Mouse (Mus musculus) liver, embryonic 12.5 days (tissue): ENCODE data around the gene Myl6b. TPM values are rescaled to one million over a fixed set of nuclear protein-coding genes. Genes with fewer than 3 reads are reported as not detected.

Experiments used
- ATAC-seq: fragments of 200-750 bp; cut with Nextera tagmentation; 2 replicates; pipeline ENCODE4 v1.8.0; 2017; ENCODE audit warnings: moderate number of reproducible peaks, mild to moderate bottlenecking, moderate library complexity
- H3K27ac ChIP-seq: fragments of 300-500 bp; sonication (generic); 2 replicates; pipeline ENCODE4 v1.5.1; 2016; ENCODE audit warnings: mild to moderate bottlenecking
- H3K27me3 ChIP-seq: fragments of 300-500 bp; sonication (generic); replicated peaks from 2 replicates; pipeline ENCODE4 v1.6.1; 2016; ENCODE audit warnings: mild to moderate bottlenecking, moderate library complexity
- H3K36me3 ChIP-seq: fragments of 300-500 bp; sonication (generic); 2 replicates; pipeline ENCODE4 v1.6.1; 2016; ENCODE audit warnings: mild to moderate bottlenecking, moderate library complexity
- H3K4me1 ChIP-seq: fragments of 300-500 bp; sonication (generic); 2 replicates; pipeline ENCODE4 v1.6.1; 2016
- H3K4me2 ChIP-seq: fragments of 300-500 bp; sonication (generic); 2 replicates; pipeline ENCODE4 v1.6.1; 2016; ENCODE audit warnings: mild to moderate bottlenecking, moderate library complexity
- H3K4me3 ChIP-seq: fragments of 300-500 bp; sonication (generic); 2 replicates; pipeline ENCODE4 v1.5.1; 2016; ENCODE audit warnings: mild to moderate bottlenecking, moderate library complexity
- H3K9ac ChIP-seq: fragments of 300-500 bp; sonication (generic); 2 replicates; pipeline ENCODE4 v1.6.1; 2016; ENCODE audit warnings: mild to moderate bottlenecking, moderate library complexity
- H3K9me3 ChIP-seq: fragments of 300-500 bp; sonication (generic); replicated peaks from 2 replicates; pipeline ENCODE4 v1.6.1; 2016; ENCODE audit warnings: mild to moderate bottlenecking, moderate library complexity
- WGBS: fragments of 180-500 bp; shearing (Covaris S2); methylation state at CpG from one replicate; pipeline ENCODE4 v1.1.7; 2016; ENCODE audit not compliant: insufficient replicate concordance; 5-methylcytosine and 5-hydroxymethylcytosine counted together
- polyA plus RNA-seq: library from polyadenylated mRNA; unstranded; fragments of >200 nt; fragmentation: Nextera tagmentation; extraction: Ambion mirVana; gene quantifications from 2 replicates; pipeline ENCODE4 v1.2.1, GENCODE M21; 2016

Myl6b gene
- 1.3 and 1.6 TPM in 2 replicates for polyA plus RNA-seq

DNA sequence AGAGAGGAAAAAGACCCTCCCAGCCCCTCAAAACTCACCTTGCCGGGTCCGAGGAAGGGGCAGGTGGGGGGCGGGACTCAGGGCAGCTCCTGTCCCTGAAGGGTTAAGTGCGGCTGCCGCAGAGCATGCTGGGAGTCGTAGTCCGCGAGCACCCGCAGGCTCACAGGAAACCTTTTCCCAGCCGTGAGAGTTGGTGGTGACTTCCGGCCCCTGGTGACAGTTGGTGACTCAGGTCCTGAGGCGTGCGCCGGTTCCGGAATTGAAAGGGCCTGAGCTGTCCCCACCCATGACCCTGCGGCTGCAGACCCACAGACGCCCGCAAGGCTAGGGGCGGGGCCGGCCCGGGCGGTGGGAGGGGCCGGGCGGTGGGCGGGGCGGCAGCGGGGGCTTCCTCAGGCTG lies at the start of gene Myl6b:
Gene Myl6b, minus strand, starts transcription at position 96 of the 400 bp plus-strand sequence.
- 0% methylated on average over 27 of the region's 27 CpGs for WGBS
- H3K9ac ChIP-seq, result peak within 1 kb of the TSS; percentile 71
- ATAC-seq, result peak; percentile 88

DNA sequence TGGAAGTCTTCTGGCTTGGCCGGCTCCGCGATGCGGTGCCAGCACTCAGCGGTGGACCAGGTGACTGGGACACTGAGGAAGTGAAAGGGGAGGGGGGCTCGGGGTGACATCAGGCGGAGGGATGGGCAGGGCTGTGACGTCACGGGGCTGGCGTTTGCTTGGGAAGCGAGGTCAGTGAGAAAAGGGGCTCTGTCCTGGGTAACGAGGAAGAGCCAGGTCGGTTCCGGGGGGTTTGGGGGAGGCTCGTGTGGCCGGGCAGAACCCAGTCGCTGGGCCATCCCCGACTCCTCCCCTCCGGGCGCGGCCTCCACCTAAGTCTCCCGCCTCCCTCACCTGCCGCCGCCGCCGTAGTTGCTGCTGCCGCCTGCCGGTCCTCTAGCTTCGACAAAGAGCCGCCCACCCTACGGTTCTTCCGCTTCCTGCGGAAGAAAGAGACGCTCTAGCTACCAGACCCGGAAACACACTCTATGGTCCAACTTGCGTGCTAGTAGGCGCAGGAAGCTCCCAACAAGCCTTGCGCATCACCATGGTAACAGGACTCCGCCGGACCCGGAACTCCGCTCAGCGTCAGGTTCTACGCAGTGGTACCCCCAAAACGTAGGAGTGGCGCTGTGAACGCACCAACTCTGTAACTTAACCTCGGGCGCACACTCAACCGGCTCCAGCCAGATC lies 49.0 kb upstream of the Myl6b start, which contains the start of gene Zc3h10:
Gene Zc3h10, minus strand, starts transcription at position 414 of the 672 bp plus-strand sequence.
- WGBS, result under 1% methylated on average over 42 of the region's 50 CpGs
- Histone ChIP-seq H3K4me1 (peaks cover 27% of the 10 kb centered on the region), H3K27ac (peak within 1 kb of the TSS; percentile 94), H3K36me3 (peaks cover 39% of the 10 kb centered on the region), H3K4me3 (peak within 1 kb of the TSS; percentile 84), H3K9me3 (no peaks in the 10 kb centered on the region), H3K4me2 (peak within 1 kb of the TSS; percentile 93), H3K9ac (peak within 1 kb of the TSS; percentile 92), H3K27me3 (no peaks in the 10 kb centered on the region)
- ATAC-seq, result peak; percentile 89

More for the DNA sequence above, at the start of gene Myl6b:
- Histone ChIP-seq H3K4me3 (peak within 1 kb of the TSS; percentile 64), H3K4me2 (peak within 1 kb of the TSS; percentile 91), H3K36me3 (no peaks in the 10 kb centered on the region), H3K4me1 (peaks cover 62% of the 10 kb centered on the region), H3K27ac (peak within 1 kb of the TSS; percentile 79), H3K9me3 (no peaks in the 10 kb centered on the region), H3K27me3 (no peaks in the 10 kb centered on the region)

GRCm38 (mm10) chr10:128546787-128547186 lies 48.3 kb upstream of the Myl6b start:
- ATAC-seq, result no peak
- peak overlapping the region; percentile 84 for H3K4me3 ChIP-seq
- 10% methylated on average over 7 of the region's 7 CpGs for WGBS

GRCm38 (mm10) chr10:128546361-128546760 lies 47.9 kb upstream of the Myl6b start:
- H3K36me3 ChIP-seq, result peaks cover 47% of the 10 kb centered on the region
- H3K4me2 ChIP-seq, result peak overlapping the region; percentile 93
- no peaks in the 10 kb centered on the region for H3K27me3 ChIP-seq
- peak overlapping the region; percentile 92 for H3K9ac ChIP-seq
- 8% methylated on average over 4 of the region's 4 CpGs for WGBS
- H3K4me1 ChIP-seq, result peaks cover 27% of the 10 kb centered on the region
- no peak for ATAC-seq
- H3K4me3 ChIP-seq, result peak overlapping the region; percentile 84
- H3K27ac ChIP-seq, result peak overlapping the region; percentile 94
- no peaks in the 10 kb centered on the region for H3K9me3 ChIP-seq

More at GRCm38 (mm10) chr10:128546787-128547186, 48.3 kb upstream of the Myl6b start:
- Histone ChIP-seq H3K9me3 (no peaks in the 10 kb centered on the region), H3K9ac (peak overlapping the region; percentile 92), H3K27me3 (no peaks in the 10 kb centered on the region), H3K36me3 (peaks cover 45% of the 10 kb centered on the region), H3K4me2 (peak overlapping the region; percentile 93), H3K27ac (peak overlapping the region; percentile 94), H3K4me1 (peaks cover 27% of the 10 kb centered on the region)

GRCm38 (mm10) chr10:128545570-128545898 lies 47.0 kb upstream of the Myl6b start:
- ATAC-seq, result no peak
- no peaks in the 10 kb centered on the region for H3K9me3 ChIP-seq
- 85% methylated on average over 3 of the region's 3 CpGs for WGBS
- H3K4me1 ChIP-seq, result peaks cover 27% of the 10 kb centered on the region
- no peak overlapping the region for H3K4me3 ChIP-seq
- no peak overlapping the region for H3K9ac ChIP-seq
- peaks cover 48% of the 10 kb centered on the region for H3K36me3 ChIP-seq
- H3K4me2 ChIP-seq, result no peak overlapping the region
- no peak overlapping the region for H3K27ac ChIP-seq
- H3K27me3 ChIP-seq, result no peaks in the 10 kb centered on the region

- Histone ChIP-seq H3K27ac (no peak overlapping the region), H3K9me3 (no peaks in the 10 kb centered on the region), H3K27me3 (no peaks in the 10 kb centered on the region), H3K9ac (no peak overlapping the region), H3K4me1 (peaks cover 22% of the 10 kb centered on the region), H3K36me3 (peaks cover 48% of the 10 kb centered on the region), H3K4me2 (no peak overlapping the region), H3K4me3 (no peak overlapping the region)
- WGBS, result 86% methylated on average over 37 of the region's 37 CpGs
- no peak for ATAC-seq
Measured at GRCm38 (mm10) chr10:128544674-128545569, 46.4 kb upstream of the Myl6b start.

DNA sequence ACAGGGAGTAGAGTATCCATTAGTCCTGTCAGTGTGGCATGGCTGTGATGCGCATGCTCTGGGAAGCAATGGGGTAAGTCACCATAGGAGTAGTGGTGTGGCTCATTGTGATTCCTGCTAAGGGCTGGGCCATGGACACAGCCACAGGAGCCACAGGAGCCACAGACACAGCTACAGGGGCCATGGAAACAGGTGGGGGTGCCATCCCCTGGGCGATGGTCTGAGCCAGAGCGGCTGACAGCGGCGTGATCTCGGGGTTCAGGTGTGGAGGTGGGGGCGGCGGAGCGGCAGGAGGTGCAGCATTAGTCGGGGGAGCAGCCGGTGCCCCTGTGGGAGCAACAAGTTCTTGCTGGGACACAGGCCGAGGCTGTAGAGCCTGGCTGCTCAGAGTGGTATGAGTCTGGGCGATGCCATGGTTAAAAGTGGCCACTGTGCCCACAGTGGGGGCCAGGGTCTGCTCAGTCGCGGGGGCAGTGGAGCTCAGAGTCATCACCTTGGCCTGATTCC lies 45.7 kb upstream of the Myl6b start:
- Histone ChIP-seq H3K4me3 (no peak overlapping the region), H3K4me1 (peaks cover 19% of the 10 kb centered on the region), H3K4me2 (no peak overlapping the region), H3K27ac (no peak overlapping the region), H3K9ac (no peak overlapping the region), H3K9me3 (no peaks in the 10 kb centered on the region), H3K36me3 (peaks cover 48% of the 10 kb centered on the region), H3K27me3 (no peaks in the 10 kb centered on the region)
- 91% methylated on average over 15 of the region's 15 CpGs for WGBS
- no peak for ATAC-seq

GRCm38 (mm10) chr10:128543100-128543499 lies 44.6 kb upstream of the Myl6b start:
- Histone ChIP-seq H3K4me2 (no peak overlapping the region), H3K27me3 (no peaks in the 10 kb centered on the region), H3K27ac (no peak overlapping the region), H3K36me3 (peaks cover 45% of the 10 kb centered on the region), H3K4me1 (peaks cover 19% of the 10 kb centered on the region), H3K4me3 (no peak overlapping the region), H3K9ac (no peak overlapping the region), H3K9me3 (no peaks in the 10 kb centered on the region)
- no peak for ATAC-seq
- WGBS, result 81% methylated on average over 2 of the region's 2 CpGs

DNA sequence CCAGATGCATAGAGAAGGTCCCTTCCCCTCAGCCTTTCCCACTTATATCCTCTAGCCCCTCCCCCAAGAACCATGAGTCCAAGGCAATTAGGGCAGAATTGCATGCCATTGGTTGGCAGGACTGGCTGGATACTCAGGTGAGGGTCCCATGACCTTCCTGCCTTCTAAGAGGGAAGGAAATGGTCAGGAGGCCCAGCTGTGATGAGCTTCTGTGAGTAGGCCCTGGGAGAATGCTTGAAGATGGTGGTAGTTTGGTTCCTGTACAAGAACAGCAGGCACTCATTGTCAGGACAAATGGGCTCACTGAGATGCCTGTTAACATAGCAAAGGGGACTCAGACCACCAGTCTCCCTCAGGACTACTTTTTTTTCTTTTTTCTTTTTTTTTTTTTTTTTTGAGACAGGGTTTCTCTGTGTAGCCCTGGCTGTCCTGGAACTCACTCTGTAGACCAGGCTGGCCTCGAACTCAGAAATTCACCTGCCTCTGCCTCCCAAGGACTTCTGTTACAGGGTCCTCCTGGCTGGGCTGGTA lies 39.9 kb upstream of the Myl6b start:
- Histone ChIP-seq H3K27ac (no peak overlapping the region), H3K4me2 (no peak overlapping the region), H3K4me3 (no peak overlapping the region), H3K4me1 (peaks cover 24% of the 10 kb centered on the region), H3K9me3 (no peaks in the 10 kb centered on the region), H3K27me3 (no peaks in the 10 kb centered on the region), H3K36me3 (peaks cover 17% of the 10 kb centered on the region), H3K9ac (no peak overlapping the region)
- 93% methylated on average over 1 of the region's 1 CpGs for WGBS
- no peak for ATAC-seq

GRCm38 (mm10) chr10:128536266-128536940 lies 37.9 kb upstream of the Myl6b start:
- Histone ChIP-seq H3K36me3 (0 out of 2 replicates have a peak, but pooled peaks cover under 1% of the 10 kb centered on the region), H3K4me2 (peak overlapping the region; percentile 60), H3K27ac (peak overlapping the region; percentile 59), H3K4me3 (peak overlapping the region; percentile 33), H3K27me3 (no peaks in the 10 kb centered on the region), H3K4me1 (peaks cover 24% of the 10 kb centered on the region), H3K9me3 (no peaks in the 10 kb centered on the region), H3K9ac (peak overlapping the region; percentile 58)
- peak; percentile 94 for ATAC-seq
- WGBS, result 15% methylated on average over 18 of the region's 18 CpGs

DNA sequence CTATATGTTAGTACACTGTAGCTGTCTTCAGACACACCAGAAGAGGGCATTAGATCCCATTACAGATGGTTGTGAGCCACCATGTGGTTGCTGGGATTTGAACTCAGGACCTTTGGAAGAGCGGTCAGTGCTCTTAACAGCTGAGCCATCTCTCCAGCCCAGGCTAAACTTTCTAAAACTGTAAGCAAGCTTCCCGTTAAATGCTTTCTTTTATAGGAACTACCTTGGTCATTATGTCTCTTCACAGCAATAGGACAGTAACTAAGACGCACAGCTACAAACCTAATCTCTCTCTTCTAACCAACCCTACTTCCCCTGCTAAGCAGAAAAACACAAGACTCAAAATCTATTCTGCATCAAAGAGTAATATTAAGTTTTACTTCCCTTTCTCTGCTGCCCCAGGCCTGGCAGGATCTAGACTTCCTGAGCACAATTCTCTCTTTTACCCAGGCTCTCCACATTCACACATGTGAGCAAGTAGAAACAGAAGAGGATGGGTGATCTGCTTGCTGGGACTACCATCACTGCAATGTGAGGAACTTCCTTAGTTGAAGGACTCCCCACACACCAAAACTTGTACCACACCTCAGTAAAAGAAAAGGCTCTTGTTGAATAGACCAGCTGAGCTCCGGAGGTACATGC lies 37.3 kb upstream of the Myl6b start:
- 71% methylated on average over 4 of the region's 4 CpGs for WGBS
- Histone ChIP-seq H3K9me3 (no peaks in the 10 kb centered on the region), H3K4me3 (peak overlapping the region; percentile 33), H3K27me3 (no peaks in the 10 kb centered on the region), H3K36me3 (no peaks in the 10 kb centered on the region), H3K9ac (peak overlapping the region; percentile 58), H3K27ac (peak overlapping the region; percentile 59), H3K4me1 (peaks cover 24% of the 10 kb centered on the region), H3K4me2 (peak overlapping the region; percentile 60)
- ATAC-seq, result 0 out of 2 replicates have a peak, but pooled peaks have one; percentile 9
